Mouse (Mus musculus) spleen, adult 2 months (tissue): ENCODE measurements around the gene Nup85. TPM values are rescaled to one million over a fixed set of nuclear protein-coding genes. Genes with fewer than 3 reads are reported as not detected.

Experiments used
- DNase-seq, 2 experiments: peaks; one replicate each; pipeline versions ENCODE4 v3.0.0 to v3.0.0-alpha.2; 2012 to 2021; ENCODE audit warnings: low spot score in 2 of 2, low read depth in 1 of 2
- H3K27ac ChIP-seq: fragments of 200-500 bp; 2 replicates; pipeline ENCODE4 v1.5.1; 2012; ENCODE audit warnings: low read length, inconsistent platforms; ENCODE audit not compliant: insufficient read depth
- H3K27me3 ChIP-seq: fragments of 200-500 bp; 2 replicates; pipeline ENCODE4 v1.6.1; 2012; ENCODE audit warnings: mild to moderate bottlenecking, moderate library complexity, low read length, inconsistent platforms; ENCODE audit not compliant: control insufficient read depth, insufficient read depth
- H3K36me3 ChIP-seq: fragments of 200-500 bp; 2 replicates; pipeline ENCODE4 v1.6.1; 2012; ENCODE audit warnings: mild to moderate bottlenecking, low read length, inconsistent platforms; ENCODE audit not compliant: control insufficient read depth, insufficient read depth
- H3K4me1 ChIP-seq: fragments of 200-500 bp; 2 replicates; pipeline ENCODE4 v1.6.1; 2011; ENCODE audit warnings: inconsistent platforms; ENCODE audit not compliant: control insufficient read depth, insufficient read depth, insufficient read length
- H3K4me3 ChIP-seq: fragments of 200-500 bp; 2 replicates; pipeline ENCODE4 v1.5.1; 2011; ENCODE audit warnings: mild to moderate bottlenecking, inconsistent platforms; ENCODE audit not compliant: insufficient read depth, insufficient read length; ENCODE audit errors: extremely low read depth
- CTCF ChIP-seq: fragments of 200-500 bp; IDR thresholded peaks from 2 replicates; pipeline ENCODE4 v1.5.1; 2011; ENCODE audit warnings: mild to moderate bottlenecking, inconsistent platforms; ENCODE audit not compliant: insufficient read depth, insufficient read length, insufficient replicate concordance; ENCODE audit errors: extremely low read depth
- POLR2A ChIP-seq: fragments of 200-500 bp; IDR thresholded peaks from 2 replicates; pipeline ENCODE4 v1.6.1; 2011; ENCODE audit warnings: low read depth, low read length, inconsistent platforms
- WGBS: fragments of 180-500 bp; shearing (Covaris S2); methylation state at CpG from one replicate; pipeline ENCODE4 v1.1.7; 2018; 5-methylcytosine and 5-hydroxymethylcytosine counted together
- polyA plus RNA-seq: library from polyadenylated mRNA; depleted of rRNA; stranded (reverse); fragments of >200 nt; gene quantifications from 2 replicates; pipeline ENCODE4 v1.2.3, GENCODE M21; 2012

The Nup85 gene
- polyA plus RNA-seq, 1 experiment = 41.4 TPM

- H3K4me3 ChIP-seq = no peak overlapping the region
- TF ChIP-seq POLR2A = no peak
- no peak for TF ChIP-seq CTCF
- H3K36me3 ChIP-seq = peaks cover 5% of the 10 kb centered on the region
- H3K27ac ChIP-seq = no peak overlapping the region
- no peaks in the 10 kb centered on the region for H3K27me3 ChIP-seq
- peaks cover 7% of the 10 kb centered on the region; the same call in 1 of the 2 replicates for H3K4me1 ChIP-seq
- 51% methylated on average over 2 of the region's 2 CpGs for WGBS
- DNase-seq = no peak
Measured at GRCm38 (mm10) chr11:115538045-115538444, 26.2 kb upstream of the Nup85 start.

- no peaks in the 10 kb centered on the region for H3K27me3 ChIP-seq
- H3K4me3 ChIP-seq = no peak overlapping the region
- no peak for DNase-seq
- no peaks in the 10 kb centered on the region for H3K36me3 ChIP-seq
- no peak for TF ChIP-seq POLR2A
- TF ChIP-seq CTCF = no peak
- no peaks in the 10 kb centered on the region for H3K4me1 ChIP-seq
- WGBS = 84% methylated on average over 4 of the region's 4 CpGs
- H3K27ac ChIP-seq = no peak overlapping the region
Measured at GRCm38 (mm10) chr11:115543571-115543970, 20.7 kb upstream of the Nup85 start.

- TF ChIP-seq POLR2A (no peak), CTCF (peak; percentile 0; the same call in 1 of the 2 replicates)
- Histone ChIP-seq H3K36me3 (no peaks in the 10 kb centered on the region), H3K4me3 (no peak overlapping the region), H3K27ac (no peak overlapping the region), H3K4me1 (no peaks in the 10 kb centered on the region), H3K27me3 (no peaks in the 10 kb centered on the region)
- 80% methylated on average over 4 of the region's 4 CpGs for WGBS
- DNase-seq = peak; percentile 8 to 17
Measured at GRCm38 (mm10) chr11:115552783-115553182, 11.5 kb upstream of the Nup85 start.

- no peak for DNase-seq
- Histone ChIP-seq H3K27ac (no peak overlapping the region), H3K36me3 (no peaks in the 10 kb centered on the region), H3K4me3 (no peak overlapping the region), H3K4me1 (no peaks in the 10 kb centered on the region), H3K27me3 (no peaks in the 10 kb centered on the region)
- TF ChIP-seq POLR2A (no peak), CTCF (no peak)
- WGBS = 88% methylated on average over 17 of the region's 17 CpGs
Measured at GRCm38 (mm10) chr11:115555717-115556116, 8.5 kb upstream of the Nup85 start.

GRCm38 (mm10) chr11:115563406-115563805 lies 828 bp upstream of the Nup85 start:
- no peak for TF ChIP-seq CTCF
- TF ChIP-seq POLR2A = no peak
- Histone ChIP-seq H3K4me1 (peaks cover 5% of the 10 kb centered on the region; the same call in 1 of the 2 replicates), H3K27me3 (no peaks in the 10 kb centered on the region), H3K36me3 (peaks cover 10% of the 10 kb centered on the region), H3K4me3 (peak overlapping the region; percentile 57; the same call in 1 of the 2 replicates), H3K27ac (no peak overlapping the region)
- WGBS = 46% methylated on average over 4 of the region's 4 CpGs
- DNase-seq = no peak

GRCm38 (mm10) chr11:115564961-115565360 lies 727 bp downstream of the Nup85 start:
- no peak overlapping the region for H3K27ac ChIP-seq
- no peak for DNase-seq
- H3K4me3 ChIP-seq = peak overlapping the region; percentile 69
- peaks cover 5% of the 10 kb centered on the region for H3K4me1 ChIP-seq
- WGBS = 13% methylated on average over 7 of the region's 7 CpGs
- H3K27me3 ChIP-seq = no peaks in the 10 kb centered on the region
- TF ChIP-seq CTCF (no peak), POLR2A (no peak)
- peaks cover 19% of the 10 kb centered on the region for H3K36me3 ChIP-seq

- TF ChIP-seq POLR2A = no peak
- TF ChIP-seq CTCF = no peak
- Histone ChIP-seq H3K27me3 (no peaks in the 10 kb centered on the region), H3K4me1 (0 out of 2 replicates have a peak, but pooled peaks cover 2% of the 10 kb centered on the region), H3K36me3 (peaks cover 16% of the 10 kb centered on the region), H3K27ac (no peak overlapping the region), H3K4me3 (no peak overlapping the region)
- DNase-seq = no peak
Measured at GRCm38 (mm10) chr11:115579080-115579479, 14.8 kb downstream of the Nup85 start.
